Mouse (Mus musculus) forebrain, embryonic 13.5 days (tissue): ENCODE data around the gene Kmt2b. TPM values are rescaled to one million over a fixed set of nuclear protein-coding genes. Genes with fewer than 3 reads are reported as not detected.

Source experiments
- ATAC-seq: fragments of 200-750 bp; cut with Nextera tagmentation; 2 replicates; pipeline ENCODE4 v1.8.0; 2017
- H3K27ac ChIP-seq: fragments of 300-500 bp; sonication (generic); 2 replicates; pipeline ENCODE4 v1.5.1; 2015; ENCODE audit warnings: inconsistent platforms, mild to moderate bottlenecking, moderate library complexity
- H3K27me3 ChIP-seq: fragments of 300-500 bp; sonication (generic); 2 replicates; pipeline ENCODE4 v1.6.1; 2015; ENCODE audit warnings: mild to moderate bottlenecking, inconsistent platforms
- H3K36me3 ChIP-seq: fragments of 300-500 bp; sonication (generic); 2 replicates; pipeline ENCODE4 v1.6.1; 2015; ENCODE audit warnings: mild to moderate bottlenecking, inconsistent platforms; ENCODE audit not compliant: poor library complexity, severe bottlenecking
- H3K4me1 ChIP-seq: fragments of 300-500 bp; sonication (generic); 2 replicates; pipeline ENCODE4 v1.6.1; 2015; ENCODE audit warnings: inconsistent platforms
- H3K4me2 ChIP-seq: fragments of 300-500 bp; sonication (generic); 2 replicates; pipeline ENCODE4 v1.6.1; 2015; ENCODE audit warnings: inconsistent platforms, mild to moderate bottlenecking, moderate library complexity
- H3K4me3 ChIP-seq: fragments of 300-500 bp; sonication (generic); 2 replicates; pipeline ENCODE4 v1.5.1; 2015; ENCODE audit warnings: mild to moderate bottlenecking, inconsistent platforms
- H3K9ac ChIP-seq: fragments of 300-500 bp; sonication (generic); 2 replicates; pipeline ENCODE4 v1.6.1; 2015; ENCODE audit warnings: mild to moderate bottlenecking, inconsistent platforms
- H3K9me3 ChIP-seq: fragments of 300-500 bp; sonication (generic); replicated peaks from 2 replicates; pipeline ENCODE4 v1.6.1; 2016; ENCODE audit warnings: inconsistent platforms
- WGBS: fragments of 180-500 bp; shearing (Covaris S2); methylation state at CpG from one replicate; pipeline ENCODE4 v1.1.7; 2015; 5-methylcytosine and 5-hydroxymethylcytosine counted together
- polyA plus RNA-seq: library from polyadenylated mRNA; unstranded; fragments of >200 nt; fragmentation: Nextera tagmentation; extraction: Ambion mirVana; gene quantifications from 2 replicates; pipeline ENCODE4 v1.2.1, GENCODE M21; 2015

The Kmt2b gene
- polyA plus RNA-seq, 1 experiment from 2014 or later, result 11.6 TPM

DNA sequence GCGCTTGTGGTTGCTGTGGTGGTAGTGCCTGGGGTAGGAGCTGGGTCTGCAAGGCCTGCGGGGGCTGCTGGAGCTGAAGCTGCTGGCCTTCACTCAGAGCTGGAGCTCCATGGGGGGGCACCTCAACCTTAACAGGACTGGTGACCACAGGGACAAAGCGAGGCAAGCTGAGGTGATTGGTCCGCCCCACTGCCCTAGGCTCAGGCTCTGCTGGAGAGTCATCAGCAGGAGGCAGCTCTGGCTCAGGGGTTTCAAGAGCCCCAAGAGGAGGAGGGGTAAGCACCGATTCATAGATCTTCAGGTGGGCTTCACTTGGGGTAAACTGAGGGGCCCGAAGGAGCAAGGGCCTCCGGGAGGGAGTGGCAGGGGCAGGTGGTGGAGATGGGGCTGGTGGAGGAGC, 3.4 kb downstream of the Kmt2b start:
- Histone ChIP-seq H3K9ac (no peak overlapping the region), H3K4me3 (no peak overlapping the region), H3K27ac (no peak overlapping the region), H3K9me3 (no peaks in the 10 kb centered on the region), H3K4me2 (no peak overlapping the region), H3K4me1 (peaks cover 23% of the 10 kb centered on the region), H3K36me3 (peaks cover 67% of the 10 kb centered on the region), H3K27me3 (no peaks in the 10 kb centered on the region)
- ATAC-seq, result no peak
- WGBS, result 94% methylated on average over 7 of the region's 7 CpGs

DNA sequence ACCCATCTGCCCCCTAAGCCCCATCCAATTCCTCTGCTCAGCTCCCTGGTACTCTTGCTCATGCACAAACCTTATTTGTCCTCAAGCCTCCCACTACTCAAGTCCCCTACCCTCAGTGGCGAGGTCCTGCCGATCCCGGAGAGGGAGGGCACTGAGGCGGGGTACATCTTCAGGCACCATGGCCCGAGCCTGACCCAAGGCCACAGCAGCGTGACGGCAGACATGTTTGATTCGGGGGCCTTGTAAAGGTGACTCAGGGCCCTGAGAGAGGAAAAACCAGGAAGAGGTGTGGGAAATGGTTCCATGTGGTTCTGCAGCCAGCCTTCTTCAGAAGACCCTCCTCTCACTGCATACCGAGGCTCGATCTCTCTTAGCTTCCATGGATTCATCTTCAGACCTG, 4.2 kb downstream of the Kmt2b start:
- ATAC-seq, result no peak
- Histone ChIP-seq H3K4me2 (no peak overlapping the region), H3K27ac (no peak overlapping the region), H3K27me3 (no peaks in the 10 kb centered on the region), H3K36me3 (peaks cover 75% of the 10 kb centered on the region), H3K4me1 (peaks cover 16% of the 10 kb centered on the region), H3K4me3 (no peak overlapping the region), H3K9me3 (no peaks in the 10 kb centered on the region), H3K9ac (no peak overlapping the region)
- WGBS, result 95% methylated on average over 10 of the region's 10 CpGs

DNA sequence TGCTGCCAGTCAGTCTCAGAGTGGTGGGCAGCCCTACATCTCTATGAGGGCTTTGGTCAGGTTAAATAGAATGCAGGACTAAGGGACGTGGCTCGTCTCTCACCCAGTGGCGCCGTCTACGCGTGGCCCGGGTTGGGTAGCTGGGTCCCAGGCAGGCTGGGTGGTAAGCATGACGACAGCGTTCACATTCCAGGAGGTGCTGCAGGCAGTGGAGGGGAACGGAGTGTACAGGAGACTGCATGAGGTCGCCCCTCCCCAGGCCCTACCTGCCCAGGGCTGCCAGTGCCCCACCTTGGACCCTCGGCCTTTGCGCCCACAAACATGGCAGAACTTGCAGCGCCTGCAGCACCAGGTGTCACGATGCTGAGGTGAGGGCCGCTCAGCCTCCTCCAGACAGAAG, 7.0 kb downstream of the Kmt2b start:
- Histone ChIP-seq H3K4me1 (peaks cover 3% of the 10 kb centered on the region), H3K9me3 (no peaks in the 10 kb centered on the region), H3K36me3 (peaks cover 100% of the 10 kb centered on the region), H3K4me3 (no peak overlapping the region), H3K9ac (no peak overlapping the region), H3K27ac (no peak overlapping the region), H3K4me2 (no peak overlapping the region), H3K27me3 (no peaks in the 10 kb centered on the region)
- ATAC-seq, result no peak
- 96% methylated on average over 16 of the region's 16 CpGs for whole genome bisulfite sequencing

DNA sequence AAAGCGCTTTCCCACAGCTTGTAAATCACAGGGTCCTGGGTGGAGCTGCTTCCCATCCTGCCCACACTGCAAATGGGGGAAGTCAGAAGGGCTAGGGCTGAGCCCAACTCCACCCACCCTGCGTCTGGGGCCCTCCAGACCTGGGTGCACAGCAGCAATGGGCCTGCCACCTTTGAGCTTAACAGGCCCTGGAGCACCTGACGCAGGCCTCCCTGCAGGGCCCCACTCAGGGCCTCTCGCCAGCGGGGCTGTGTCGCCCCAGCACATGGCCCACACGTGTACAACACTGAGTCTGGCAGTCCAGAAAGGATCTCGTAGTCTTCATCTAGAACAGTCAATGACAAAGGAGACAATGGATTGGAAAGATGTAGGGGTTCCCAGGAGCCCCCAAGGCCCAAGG, 8.6 kb downstream of the Kmt2b start:
- Histone ChIP-seq H3K4me1 (no peaks in the 10 kb centered on the region), H3K9me3 (no peaks in the 10 kb centered on the region), H3K36me3 (peaks cover 100% of the 10 kb centered on the region), H3K27ac (no peak overlapping the region), H3K4me3 (no peak overlapping the region), H3K4me2 (no peak overlapping the region), H3K27me3 (no peaks in the 10 kb centered on the region), H3K9ac (no peak overlapping the region)
- 94% methylated on average over 8 of the region's 8 CpGs for WGBS
- no peak for ATAC-seq

DNA sequence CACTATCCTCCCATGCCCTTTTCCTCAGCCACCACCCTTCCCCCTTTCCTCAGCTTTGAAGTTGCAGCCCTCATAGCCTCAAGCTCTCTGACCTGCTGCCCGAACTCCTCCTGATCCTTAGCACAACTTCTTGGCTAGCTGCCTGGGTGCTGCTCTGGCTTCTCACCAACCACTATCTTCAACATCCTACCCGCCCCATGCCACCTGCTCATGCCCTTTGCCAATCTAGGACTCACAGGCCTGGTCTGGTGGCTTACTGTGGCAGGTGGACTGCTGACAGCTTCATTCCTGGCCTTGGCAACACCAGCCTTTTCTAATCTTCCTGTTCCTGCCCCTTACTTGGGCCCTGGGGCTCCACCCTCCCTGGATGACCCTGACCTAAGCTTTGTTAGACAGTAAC, 15.6 kb downstream of the Kmt2b start:
- WGBS, result 83% methylated on average over 2 of the region's 2 CpGs
- no peaks in the 10 kb centered on the region for H3K9me3 ChIP-seq
- no peak for ATAC-seq
- no peak overlapping the region for H3K27ac ChIP-seq
- H3K27me3 ChIP-seq, result no peaks in the 10 kb centered on the region
- H3K4me3 ChIP-seq, result no peak overlapping the region
- no peaks in the 10 kb centered on the region for H3K4me1 ChIP-seq
- no peak overlapping the region for H3K9ac ChIP-seq
- peaks cover 98% of the 10 kb centered on the region for H3K36me3 ChIP-seq
- H3K4me2 ChIP-seq, result no peak overlapping the region

DNA sequence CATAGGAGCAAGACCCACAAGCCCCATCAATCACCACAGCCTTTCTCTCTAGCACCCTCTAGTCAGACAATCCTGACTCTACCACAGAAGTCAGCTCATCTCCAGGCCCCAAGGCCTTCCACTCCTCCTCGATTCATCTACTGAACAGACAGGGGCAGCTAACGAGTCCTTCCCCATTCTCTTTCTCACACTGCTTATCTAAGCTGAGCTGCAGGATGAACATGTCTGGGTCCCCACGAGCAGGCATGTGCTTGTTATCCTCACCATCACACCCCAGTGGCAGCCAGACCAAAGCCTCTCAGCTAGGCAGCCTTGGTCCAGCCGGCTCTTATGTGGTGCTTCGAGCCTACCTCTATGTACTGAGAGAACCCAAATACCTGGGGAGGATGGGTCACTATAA, 16.1 kb downstream of the Kmt2b start:
- no peaks in the 10 kb centered on the region for H3K27me3 ChIP-seq
- no peak for ATAC-seq
- H3K9ac ChIP-seq, result no peak overlapping the region; the same call in 1 of the 2 replicates
- no peak overlapping the region for H3K4me2 ChIP-seq
- no peak overlapping the region for H3K27ac ChIP-seq
- H3K36me3 ChIP-seq, result peaks cover 96% of the 10 kb centered on the region
- H3K9me3 ChIP-seq, result no peaks in the 10 kb centered on the region
- no peaks in the 10 kb centered on the region for H3K4me1 ChIP-seq
- H3K4me3 ChIP-seq, result no peak overlapping the region
- WGBS, result 90% methylated on average over 5 of the region's 5 CpGs

DNA sequence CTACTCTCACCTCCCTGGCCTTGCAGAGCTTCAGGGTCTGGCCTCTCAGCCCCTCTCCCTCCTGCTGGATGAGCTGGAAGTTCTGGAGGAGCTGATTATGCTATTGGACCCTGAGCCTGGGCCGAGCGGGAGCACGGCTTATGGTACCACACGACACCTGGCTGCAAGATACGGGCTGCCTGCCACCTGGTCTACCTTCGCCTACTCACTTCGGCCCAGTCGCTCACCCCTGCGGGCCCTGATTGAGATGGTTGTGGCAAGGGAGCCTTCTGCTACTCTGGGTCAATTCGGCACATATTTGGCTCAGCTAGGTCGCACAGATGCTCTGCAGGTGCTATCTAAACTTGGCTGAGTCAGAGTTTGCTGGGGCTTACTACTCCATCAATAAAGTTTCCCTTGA, 21.0 kb downstream of the Kmt2b start:
- Histone ChIP-seq H3K27me3 (no peaks in the 10 kb centered on the region), H3K9me3 (no peaks in the 10 kb centered on the region), H3K4me3 (no peak overlapping the region), H3K36me3 (peaks cover 77% of the 10 kb centered on the region), H3K4me1 (peaks cover 12% of the 10 kb centered on the region), H3K4me2 (no peak overlapping the region), H3K9ac (no peak overlapping the region), H3K27ac (no peak overlapping the region)
- WGBS, result 94% methylated on average over 11 of the region's 11 CpGs
- ATAC-seq, result no peak

DNA sequence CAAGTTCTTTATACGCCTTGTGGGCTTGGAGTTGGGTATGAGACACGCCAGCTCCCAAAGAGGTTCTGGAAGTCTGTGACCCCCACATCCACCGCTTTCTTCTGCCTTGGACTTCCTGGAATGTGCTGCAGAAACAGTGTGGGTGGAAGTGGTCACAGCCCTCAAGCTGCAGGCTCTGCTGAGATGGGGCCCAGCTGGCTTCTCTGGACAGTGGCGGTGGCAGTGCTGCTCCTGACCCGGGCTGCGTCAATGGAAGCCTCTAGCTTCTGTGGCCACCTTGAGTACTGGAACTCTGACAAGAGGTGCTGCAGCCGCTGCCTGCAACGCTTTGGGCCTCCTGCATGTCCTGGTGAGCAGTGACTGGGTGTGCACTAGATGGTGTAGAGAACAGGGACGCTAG, 22.5 kb downstream of the Kmt2b start:
- Histone ChIP-seq H3K4me1 (peaks cover 17% of the 10 kb centered on the region), H3K36me3 (peaks cover 63% of the 10 kb centered on the region), H3K9ac (no peak overlapping the region), H3K4me3 (no peak overlapping the region), H3K4me2 (no peak overlapping the region), H3K27ac (no peak overlapping the region), H3K27me3 (no peaks in the 10 kb centered on the region), H3K9me3 (no peaks in the 10 kb centered on the region)
- 89% methylated on average over 9 of the region's 9 CpGs for WGBS
- ATAC-seq, result no peak

DNA sequence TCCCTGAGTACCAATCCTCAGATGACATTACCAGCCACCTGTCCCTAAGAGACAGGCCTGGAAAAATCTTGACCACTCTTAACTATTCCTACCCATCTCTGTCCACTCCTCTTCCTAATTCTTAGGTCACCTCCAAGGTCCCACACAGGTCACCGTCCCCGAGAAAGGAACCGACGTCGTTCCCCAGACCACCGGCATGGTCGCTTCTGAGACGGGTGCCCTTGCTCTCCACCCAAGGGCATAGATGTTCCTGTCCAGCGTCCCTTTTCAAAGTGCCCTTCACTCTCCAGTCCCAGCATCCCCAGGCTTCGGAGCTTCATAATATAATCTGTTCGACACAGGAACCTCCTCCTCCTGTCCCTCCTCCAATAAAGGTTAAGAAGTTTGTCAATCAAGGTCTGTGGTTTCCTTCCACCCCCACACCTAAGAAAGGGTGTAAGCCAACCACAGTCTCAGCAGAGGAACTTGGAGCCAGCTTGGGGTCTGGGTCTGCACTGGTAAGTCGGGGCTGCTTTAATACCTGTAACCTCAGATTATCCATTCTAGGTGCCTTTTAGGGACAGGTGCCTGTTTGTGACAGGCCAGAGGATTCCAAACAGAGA, 23.5 kb downstream of the Kmt2b start, which contains the start of gene Igflr1:
Gene Igflr1, plus strand, starts transcription at position 458 of the 602 bp plus-strand sequence.
- H3K9ac ChIP-seq, result no peak within 1 kb of the TSS
- ATAC-seq, result no peak
- 95% methylated on average over 12 of the region's 12 CpGs for WGBS
- H3K4me1 ChIP-seq, result peaks cover 20% of the 10 kb centered on the region
- peak within 1 kb of the TSS; percentile 89 for H3K4me2 ChIP-seq
- no peak within 1 kb of the TSS for H3K27ac ChIP-seq
- H3K36me3 ChIP-seq, result peaks cover 54% of the 10 kb centered on the region
- H3K27me3 ChIP-seq, result no peaks in the 10 kb centered on the region
- H3K9me3 ChIP-seq, result no peaks in the 10 kb centered on the region
- H3K4me3 ChIP-seq, result no peak within 1 kb of the TSS

DNA sequence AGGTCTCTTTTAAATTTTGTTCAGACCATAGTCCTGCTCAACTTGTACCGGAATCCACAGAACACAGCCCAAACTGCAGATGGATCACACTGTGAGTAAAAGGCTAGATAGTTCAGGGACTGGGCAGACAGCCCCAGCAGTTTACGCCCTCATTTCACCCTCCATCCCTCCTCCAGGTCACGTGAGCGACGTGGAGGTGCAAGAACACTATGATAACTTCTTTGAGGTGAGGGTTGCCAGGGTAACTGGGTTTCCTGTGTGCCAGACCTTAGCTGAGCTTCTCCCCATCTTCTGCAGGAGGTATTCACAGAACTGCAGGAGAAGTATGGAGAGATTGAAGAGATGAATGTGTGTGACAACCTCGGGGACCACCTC, 24.6 kb downstream of the Kmt2b start:
- 24% methylated on average over 6 of the region's 6 CpGs for WGBS

DNA sequence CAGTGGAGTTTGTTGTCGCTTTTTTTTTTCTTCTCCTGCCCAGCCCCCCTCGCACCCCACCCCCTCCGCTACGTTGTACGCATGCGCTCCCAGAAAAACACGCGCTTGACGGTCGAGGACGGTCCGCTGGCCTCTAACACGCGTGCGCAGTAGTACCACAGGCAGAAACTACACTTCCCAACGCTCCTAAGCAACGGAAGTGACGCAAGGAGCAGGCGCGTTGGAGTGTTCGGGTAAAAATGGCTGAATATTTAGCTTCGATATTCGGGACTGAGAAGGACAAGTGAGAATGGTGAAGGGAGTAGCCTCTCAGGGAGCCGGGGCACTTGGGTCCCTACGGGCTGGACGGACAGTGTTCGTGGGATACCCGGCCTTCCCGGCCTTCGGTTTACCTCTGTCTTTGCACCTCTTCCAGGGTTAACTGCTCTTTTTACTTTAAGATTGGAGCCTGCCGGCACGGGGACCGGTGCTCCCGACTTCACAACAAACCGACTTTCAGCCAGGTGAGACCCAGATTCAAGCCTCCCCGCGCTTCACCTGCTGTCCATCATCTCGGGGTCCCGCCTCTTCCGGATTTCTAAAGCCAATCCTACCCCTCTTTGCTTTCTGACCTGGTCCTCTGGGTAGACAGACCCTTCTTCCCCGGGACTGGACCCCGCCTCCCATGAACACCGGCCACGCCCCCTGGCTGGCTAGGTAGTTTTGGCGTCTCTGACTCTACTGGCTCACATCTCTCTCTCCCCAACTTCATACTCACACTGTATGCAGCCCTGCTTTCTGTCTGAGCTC, 25.2 kb downstream of the Kmt2b start, which contains the start of the genes U2af1l4, Gm49396 and Psenen:
Gene U2af1l4, plus strand, starts transcription at position 185 of the 789 bp plus-strand sequence.
Gene Gm49396, plus strand, starts transcription at position 228 of the 789 bp plus-strand sequence.
Gene Psenen, minus strand, starts transcription at position 511 of the 789 bp plus-strand sequence.
- Histone ChIP-seq H3K4me3 (peak within 1 kb of the TSS; percentile 75), H3K9ac (peak within 1 kb of the TSS; percentile 85), H3K36me3 (peaks cover 36% of the 10 kb centered on the region), H3K9me3 (no peaks in the 10 kb centered on the region), H3K27me3 (no peaks in the 10 kb centered on the region), H3K4me1 (peaks cover 32% of the 10 kb centered on the region), H3K27ac (peak within 1 kb of the TSS; percentile 85), H3K4me2 (peak within 1 kb of the TSS; percentile 89)
- WGBS, result under 1% methylated on average over 44 of the region's 45 CpGs
- peak; percentile 87 for ATAC-seq

More for the DNA sequence above, 24.6 kb downstream of the Kmt2b start:
- Histone ChIP-seq H3K36me3 (peaks cover 42% of the 10 kb centered on the region), H3K4me1 (peaks cover 26% of the 10 kb centered on the region), H3K27ac (0 out of 2 replicates have a peak overlapping the region, but pooled peaks have one; percentile 85), H3K9me3 (no peaks in the 10 kb centered on the region), H3K4me2 (peak overlapping the region; percentile 89), H3K4me3 (peak overlapping the region; percentile 75), H3K9ac (peak overlapping the region; percentile 85), H3K27me3 (no peaks in the 10 kb centered on the region)
- no peak for ATAC-seq

DNA sequence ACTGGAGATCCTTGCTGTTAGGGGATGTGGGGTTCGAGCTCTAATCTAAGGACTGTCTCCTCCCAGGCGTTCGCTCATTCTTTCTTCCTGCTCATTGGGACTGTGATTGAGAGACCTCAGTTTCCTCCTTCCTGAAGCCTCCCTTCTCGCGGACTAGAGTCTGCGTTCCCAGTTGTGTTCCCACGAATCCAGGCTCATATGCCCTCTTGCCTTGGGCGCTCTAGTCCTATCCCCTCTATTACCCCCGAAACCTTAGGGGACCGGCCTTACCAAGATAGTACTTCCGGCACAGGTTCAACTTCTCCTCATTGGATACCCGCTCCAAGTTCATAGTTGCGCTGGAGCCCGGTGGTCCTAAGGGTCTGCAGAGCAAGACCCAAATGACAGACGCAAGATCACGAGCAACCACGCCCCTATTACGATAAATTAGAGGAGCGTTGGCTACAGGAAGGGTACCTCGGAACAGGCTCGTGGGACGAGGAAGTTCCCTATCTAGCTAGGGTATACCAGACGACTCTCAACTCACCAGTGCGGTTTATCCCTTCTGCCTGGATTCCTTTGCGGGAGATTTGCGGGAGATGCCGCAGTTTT, 25.9 kb downstream of the Kmt2b start:
- peak overlapping the region; percentile 63 for H3K27ac ChIP-seq
- ATAC-seq, result peak; percentile 19; the same call in 1 of the 2 replicates
- WGBS, result 2% methylated on average over 27 of the region's 27 CpGs

More for the DNA sequence above, 25.9 kb downstream of the Kmt2b start:
- no peaks in the 10 kb centered on the region for H3K9me3 ChIP-seq
- H3K4me2 ChIP-seq, result peak overlapping the region; percentile 89
- H3K4me1 ChIP-seq, result peaks cover 37% of the 10 kb centered on the region
- H3K27me3 ChIP-seq, result no peaks in the 10 kb centered on the region
- H3K36me3 ChIP-seq, result peaks cover 34% of the 10 kb centered on the region
- H3K4me3 ChIP-seq, result peak overlapping the region; percentile 75
- H3K9ac ChIP-seq, result peak overlapping the region; percentile 85
